In the genomic region with DNA sequence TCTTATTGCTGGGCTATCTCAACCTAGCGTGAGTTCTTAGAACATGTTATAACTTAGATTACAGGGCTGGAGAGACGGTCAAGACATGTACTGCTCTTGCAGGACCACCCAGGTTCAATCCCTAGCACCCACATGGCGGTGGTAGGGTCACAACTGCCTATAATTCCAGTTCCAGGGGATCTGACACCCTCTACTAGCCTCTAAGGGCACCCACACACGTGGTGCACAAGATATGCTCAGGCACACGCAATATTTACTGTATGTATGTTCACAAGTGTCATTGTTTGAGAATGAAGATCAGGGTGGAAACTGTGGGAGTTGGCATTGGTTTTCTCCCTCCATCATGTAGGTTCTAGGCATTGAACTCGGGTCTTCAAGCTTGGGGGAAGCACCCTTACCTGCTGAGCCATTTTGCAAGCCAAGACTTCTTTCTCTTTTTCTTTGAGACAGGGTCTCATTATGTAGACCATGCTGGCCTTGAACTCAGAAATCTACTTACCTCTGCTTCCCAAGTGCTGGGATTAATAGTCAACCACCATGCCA, we compare ENCODE assay signal across 10 mouse cellular contexts. TPM values are rescaled to one million over a fixed set of nuclear protein-coding genes. Genes with fewer than 3 reads are reported as not detected.
DNase-seq lines count a peak whose midpoint lies in the region; ATAC-seq and TF ChIP-seq lines count a peak whose summit lies in the region.
"Had no signal": no experiment of that assay in that cellular context is flagged by ENCODE, and none has a peak within 500 bp of the region (broad histone marks: within the 10 kb centered on the region; RNA-seq: fewer than 3 reads in every experiment).

No protein-coding gene starts in this region.

- peak overlapping the region; percentile 72 for H3K4me2 ChIP-seq in heart, embryonic 14.5 days (ENCODE audit: low read length)
- peak overlapping the region; percentile 92; the same call in 1 of the 2 replicates for H3K4me2 ChIP-seq in midbrain, embryonic 13.5 days (replicated peaks)
- no peak overlapping the region for H3K4me2 ChIP-seq in midbrain, postnatal 0 days (ENCODE audit: low read depth, low read length, poor library complexity, severe bottlenecking)
- peak overlapping the region; percentile 86 for H3K4me2 ChIP-seq in heart, embryonic 16.5 days (ENCODE audit: low read depth, low read length)

- peak overlapping the region; percentile 97; the same call in 1 of the 2 replicates for H3K9ac ChIP-seq in heart, embryonic 14.5 days (ENCODE audit: low read length)
- no peak overlapping the region for H3K9ac ChIP-seq in midbrain, embryonic 13.5 days (replicated peaks)
- H3K9ac ChIP-seq in midbrain, postnatal 0 days (replicated peaks; ENCODE audit: low read length, poor library complexity, severe bottlenecking): no peak overlapping the region
- no peak overlapping the region for H3K9ac ChIP-seq in heart, embryonic 16.5 days (ENCODE audit: low read length)

- peak overlapping the region in 1 of 2 experiments; percentile 99; a peak in 2 of 4 replicates for H3K4me3 ChIP-seq in heart, embryonic 14.5 days (ENCODE audit: control insufficient read depth in 1 of 2, insufficient read depth in 1 of 2, low read depth in 1 of 2, low read length in 2 of 2)
- no peak overlapping the region for H3K4me3 ChIP-seq in midbrain, embryonic 13.5 days (replicated peaks)
- no peak overlapping the region for H3K4me3 ChIP-seq in midbrain, postnatal 0 days (ENCODE audit: low read depth, low read length)
- H3K4me3 ChIP-seq in heart, embryonic 16.5 days (ENCODE audit: low read length): no peak overlapping the region

- no peaks in the 10 kb centered on the region for H3K9me3 ChIP-seq in heart, embryonic 14.5 days (ENCODE audit: control insufficient read depth, low read length)
- H3K9me3 ChIP-seq in midbrain, embryonic 13.5 days: no peaks in the 10 kb centered on the region
- no peaks in the 10 kb centered on the region for H3K9me3 ChIP-seq in midbrain, postnatal 0 days (ENCODE audit: low read length)
- no peaks in the 10 kb centered on the region for H3K9me3 ChIP-seq in heart, embryonic 16.5 days (replicated peaks; ENCODE audit: control insufficient read depth, low read length)

- TF ChIP-seq CTCF in midbrain, postnatal 0 days (IDR thresholded peaks at IDR 0.05): no peak

- ATAC-seq in heart, embryonic 14.5 days (ENCODE audit: insufficient number of reproducible peaks, insufficient read depth, low FRiP score, low read depth): no peak
- no peak for ATAC-seq in midbrain, embryonic 13.5 days
- ATAC-seq in midbrain, postnatal 0 days (ENCODE audit: low FRiP score): no peak
- ATAC-seq in heart, embryonic 16.5 days (replicated peaks; ENCODE audit: extremely low read depth, insufficient read depth, low FRiP score): no peak
- no peak for ATAC-seq in megakaryocyte-erythroid progenitor cell, adult 5-6 weeks (replicated peaks; ENCODE audit: low FRiP score, low TSS enrichment, poor library complexity, severe bottlenecking)

- no peaks in the 10 kb centered on the region for H3K36me3 ChIP-seq in heart, embryonic 14.5 days (ENCODE audit: control insufficient read depth, insufficient read depth, low read length)
- no peaks in the 10 kb centered on the region for H3K36me3 ChIP-seq in midbrain, embryonic 13.5 days
- no peaks in the 10 kb centered on the region for H3K36me3 ChIP-seq in midbrain, postnatal 0 days (ENCODE audit: insufficient read depth, low read length)
- no peaks in the 10 kb centered on the region for H3K36me3 ChIP-seq in heart, embryonic 16.5 days (ENCODE audit: control insufficient read depth, insufficient read depth)

- peaks cover 3 to 16% of the 10 kb centered on the region in 2 experiments for H3K4me1 ChIP-seq in heart, embryonic 14.5 days (ENCODE audit: control insufficient read depth in 2 of 2, insufficient read depth in 2 of 2, low read length in 2 of 2)
- peaks cover 26% of the 10 kb centered on the region for H3K4me1 ChIP-seq in midbrain, embryonic 13.5 days (replicated peaks)
- peaks cover 5% of the 10 kb centered on the region for H3K4me1 ChIP-seq in midbrain, postnatal 0 days (ENCODE audit: insufficient read depth, low read length)
- peaks cover 10% of the 10 kb centered on the region for H3K4me1 ChIP-seq in heart, embryonic 16.5 days (ENCODE audit: control insufficient read depth, insufficient read depth, low read length)

- peak overlapping the region in 1 of 2 experiments; percentile 83; a peak in 2 of 4 replicates for H3K27ac ChIP-seq in heart, embryonic 14.5 days (replicated peaks in 1 of 2; ENCODE audit: control insufficient read depth in 1 of 2, insufficient read depth in 1 of 2, low read depth in 2 of 2, low read length in 2 of 2)
- no peak overlapping the region for H3K27ac ChIP-seq in midbrain, embryonic 13.5 days
- no peak overlapping the region for H3K27ac ChIP-seq in midbrain, postnatal 0 days (ENCODE audit: low read depth, low read length)
- peak overlapping the region; percentile 95; the same call in 1 of the 2 replicates for H3K27ac ChIP-seq in heart, embryonic 16.5 days (ENCODE audit: low read length)

- 90% methylated on average over 6 of the region's 6 CpGs for WGBS in heart, embryonic 14.5 days
- WGBS in midbrain, embryonic 13.5 days: 94% methylated on average over 6 of the region's 6 CpGs
- 97% methylated on average over 6 of the region's 6 CpGs for WGBS in midbrain, postnatal 0 days
- WGBS in heart, embryonic 16.5 days: 92% methylated on average over 6 of the region's 6 CpGs

- no peak for DNase-seq in heart, postnatal 4 days
- DNase-seq in midbrain, postnatal 0 days (ENCODE audit: low spot score): no peak
- DNase-seq in naive thymus-derived CD4-positive, alpha-beta T cell, adult 2 months (ENCODE audit: low read depth): peak; percentile 18
- DNase-seq in adrenal gland, adult 8-10 months: no peak
- DNase-seq: lung, adult 18-20 months had no signal

- no peaks in the 10 kb centered on the region for H3K27me3 ChIP-seq in heart, embryonic 14.5 days (ENCODE audit: control insufficient read depth, insufficient read depth, low read length)
- no peaks in the 10 kb centered on the region for H3K27me3 ChIP-seq in midbrain, embryonic 13.5 days
- no peaks in the 10 kb centered on the region for H3K27me3 ChIP-seq in midbrain, postnatal 0 days (ENCODE audit: insufficient read depth, low read length)
- no peaks in the 10 kb centered on the region for H3K27me3 ChIP-seq in heart, embryonic 16.5 days (ENCODE audit: control insufficient read depth, insufficient read depth, low read length)

RNA-seq across cellular contexts. Expression of a gene that starts 1.2 kb away (rescaled TPM):
- 12.7 and 15.7 TPM in 2 replicates for polyA plus RNA-seq in heart, embryonic 14.5 days (2014; fragmentation: Nextera tagmentation; extraction: Ambion mirVana)
- 10 to 100 TPM; 13.9 to 14.9 TPM for total RNA-seq in heart, postnatal 4 days (2021)
- 22.9 and 26.3 TPM in 2 replicates for polyA plus RNA-seq in midbrain, embryonic 13.5 days (2015; fragmentation: Nextera tagmentation; extraction: Ambion mirVana)
- 23.6 and 26.6 TPM in 2 replicates for total RNA-seq in midbrain, postnatal 0 days (2014; rRNA removed)
- polyA plus RNA-seq in midbrain, postnatal 0 days (2015; fragmentation: Nextera tagmentation; extraction: Ambion mirVana): 16.9 and 17.7 TPM in 2 replicates
- 12.8 and 14.5 TPM in 2 replicates for polyA plus RNA-seq in heart, embryonic 16.5 days (2015; fragmentation: Nextera tagmentation; extraction: Ambion mirVana)
- 15.3 and 16.1 TPM in 2 replicates for total RNA-seq in megakaryocyte-erythroid progenitor cell, adult 5-6 weeks (2014; fragmentation: Nextera tagmentation)
- total RNA-seq in megakaryocyte-erythroid progenitor cell, adult 5-6 weeks (2017): 6.7 and 10.2 TPM in 2 replicates
- 10 to 100 TPM; 24.5 to 32.1 (median 29.0) TPM for total RNA-seq in adrenal gland, adult 8-10 months (2022)

RNA-seq across cellular contexts. Expression of a gene that starts 7.0 kb away (rescaled TPM):
- 20.8 and 24.0 TPM in 2 replicates for polyA plus RNA-seq in heart, embryonic 14.5 days (2014; fragmentation: Nextera tagmentation; extraction: Ambion mirVana)
- 100 to 1,000 TPM; 103 to 107 TPM for total RNA-seq in heart, postnatal 4 days (2021)
- 26.0 and 30.7 TPM in 2 replicates for polyA plus RNA-seq in midbrain, embryonic 13.5 days (2015; fragmentation: Nextera tagmentation; extraction: Ambion mirVana)
- 58.7 and 64.3 TPM in 2 replicates for total RNA-seq in midbrain, postnatal 0 days (2014; rRNA removed)
- polyA plus RNA-seq in midbrain, postnatal 0 days (2015; fragmentation: Nextera tagmentation; extraction: Ambion mirVana): 13.5 and 16.2 TPM in 2 replicates
- polyA plus RNA-seq in heart, embryonic 16.5 days (2015; fragmentation: Nextera tagmentation; extraction: Ambion mirVana): 29.5 and 33.9 TPM in 2 replicates
- 29.0 and 42.6 TPM in 2 replicates for total RNA-seq in megakaryocyte-erythroid progenitor cell, adult 5-6 weeks (2014; fragmentation: Nextera tagmentation)
- 33.3 and 37.4 TPM in 2 replicates for total RNA-seq in megakaryocyte-erythroid progenitor cell, adult 5-6 weeks (2017)
- 100 to 1,000 TPM in 3 of 4 experiments, 10 to 100 TPM in 1; 96.1 to 123 (median 115) TPM for total RNA-seq in adrenal gland, adult 8-10 months (2022)

RNA-seq across cellular contexts. Expression of a gene that starts 58.4 kb away (rescaled TPM):
- not detected in 2 replicates for polyA plus RNA-seq in heart, embryonic 14.5 days (2014; fragmentation: Nextera tagmentation; extraction: Ambion mirVana)
- not detected for total RNA-seq in heart, postnatal 4 days (2021)
- 0.22 TPM in 1 of 2 replicates, not detected in the other for polyA plus RNA-seq in midbrain, embryonic 13.5 days (2015; fragmentation: Nextera tagmentation; extraction: Ambion mirVana)
- total RNA-seq in midbrain, postnatal 0 days (2014; rRNA removed): 0.27 and 4.4 TPM in 2 replicates
- 0.25 and 1.4 TPM in 2 replicates for polyA plus RNA-seq in midbrain, postnatal 0 days (2015; fragmentation: Nextera tagmentation; extraction: Ambion mirVana)
- 0.08 TPM in 1 of 2 replicates, not detected in the other for polyA plus RNA-seq in heart, embryonic 16.5 days (2015; fragmentation: Nextera tagmentation; extraction: Ambion mirVana)
- total RNA-seq in megakaryocyte-erythroid progenitor cell, adult 5-6 weeks (2014; fragmentation: Nextera tagmentation): not detected in 2 replicates
- not detected in 2 replicates for total RNA-seq in megakaryocyte-erythroid progenitor cell, adult 5-6 weeks (2017)
- not detected for total RNA-seq in adrenal gland, adult 8-10 months (2022)
- polyA plus RNA-seq: large intestine, adult 2 months had no signal
